Mouse (Mus musculus) neural tube, embryonic 14.5 days (tissue): ENCODE data around the gene Olfr963. TPM values are rescaled to one million over a fixed set of nuclear protein-coding genes. Genes with fewer than 3 reads are reported as not detected.

Source experiments
- ATAC-seq: fragments of 200-750 bp; cut with Nextera tagmentation; 2 replicates; pipeline ENCODE4 v1.8.0; 2017; ENCODE audit warnings: low read depth, mild to moderate bottlenecking, moderate TSS enrichment, moderate library complexity
- H3K27ac ChIP-seq: fragments of 300-500 bp; sonication (generic); 2 replicates; pipeline ENCODE4 v1.5.1; 2014; ENCODE audit warnings: low read depth, mild to moderate bottlenecking, control low read depth, low read length, moderate library complexity, mixed read lengths
- H3K27me3 ChIP-seq: fragments of 300-500 bp; sonication (generic); 2 replicates; pipeline ENCODE4 v1.6.1; 2014; ENCODE audit warnings: low read length; ENCODE audit not compliant: control insufficient read depth, insufficient read depth
- H3K36me3 ChIP-seq: fragments of 300-500 bp; sonication (generic); 2 replicates; pipeline ENCODE4 v1.6.1; 2014; ENCODE audit warnings: low read length, mixed read lengths; ENCODE audit not compliant: control insufficient read depth, insufficient read depth
- H3K4me1 ChIP-seq: fragments of 300-500 bp; sonication (generic); 2 replicates; pipeline ENCODE4 v1.6.1; 2014; ENCODE audit warnings: low read length; ENCODE audit not compliant: control insufficient read depth, insufficient read depth
- H3K4me2 ChIP-seq: fragments of 300-500 bp; sonication (generic); 2 replicates; pipeline ENCODE4 v1.6.1; 2014; ENCODE audit warnings: mild to moderate bottlenecking, low read depth, low read length, control low read depth
- H3K4me3 ChIP-seq: fragments of 300-500 bp; sonication (generic); 2 replicates; pipeline ENCODE4 v1.5.1; 2014; ENCODE audit warnings: low read depth, low read length, control low read depth, mixed read lengths
- H3K9ac ChIP-seq: fragments of 300-500 bp; sonication (generic); replicated peaks from 2 replicates; pipeline ENCODE4 v1.6.1; 2014; ENCODE audit warnings: low read depth, mild to moderate bottlenecking, control low read depth, low read length, mixed read lengths
- H3K9me3 ChIP-seq: fragments of 300-500 bp; sonication (generic); 2 replicates; pipeline ENCODE4 v1.6.1; 2016; ENCODE audit warnings: low read length; ENCODE audit not compliant: control insufficient read depth
- WGBS: fragments of 180-500 bp; shearing (Covaris S2); extraction: QIAGEN DNeasy Blood & Tissue Kit; methylation state at CpG from one replicate; pipeline ENCODE4 v1.1.7; 2014; 5-methylcytosine and 5-hydroxymethylcytosine counted together
- polyA plus RNA-seq: library from polyadenylated mRNA; unstranded; fragments of >200 nt; fragmentation: Nextera tagmentation; extraction: Ambion mirVana; gene quantifications from 2 replicates; pipeline ENCODE4 v1.2.1, GENCODE M21; 2014

Olfr963 gene
- not detected in 2 replicates for polyA plus RNA-seq

GRCm38 (mm10) chr9:39666905-39667304, at the start of gene Olfr963:
TSS of gene Olfr963 (plus strand) at chr9:39667205.
- Histone ChIP-seq H3K4me1 (no peaks in the 10 kb centered on the region), H3K4me3 (no peak within 1 kb of the TSS), H3K27me3 (no peaks in the 10 kb centered on the region), H3K36me3 (no peaks in the 10 kb centered on the region), H3K4me2 (no peak within 1 kb of the TSS), H3K9ac (no peak within 1 kb of the TSS), H3K9me3 (no peaks in the 10 kb centered on the region), H3K27ac (no peak within 1 kb of the TSS)
- 89% methylated on average over 1 of the region's 1 CpGs for WGBS
- ATAC-seq: no peak

DNA sequence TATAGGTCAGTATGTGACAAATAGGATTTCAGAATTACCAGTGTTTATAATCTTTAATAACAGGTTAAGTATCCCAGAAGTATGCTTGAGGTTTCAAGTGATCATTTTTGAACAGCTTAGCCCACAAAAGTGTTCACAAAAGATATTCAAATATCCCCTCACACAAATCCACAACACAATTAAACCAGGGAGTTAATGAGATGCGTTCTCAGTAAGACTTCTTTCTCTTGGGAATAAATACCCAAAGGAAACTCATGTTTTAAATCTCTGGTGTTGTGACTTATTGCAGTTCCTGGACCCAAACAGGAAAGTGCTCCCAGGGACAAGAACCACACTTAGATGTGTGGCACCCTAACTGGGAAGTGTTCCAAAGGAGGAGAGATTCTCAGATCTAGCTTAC, 45.9 kb upstream of the Olfr963 start, which contains the start of gene Olfr960:
Gene Olfr960 (plus strand): TSS at position 301 of the 400 bp plus-strand sequence.
- no peaks in the 10 kb centered on the region for H3K4me1 ChIP-seq
- no peak within 1 kb of the TSS for H3K4me2 ChIP-seq
- no peaks in the 10 kb centered on the region for H3K36me3 ChIP-seq
- no peak within 1 kb of the TSS for H3K27ac ChIP-seq
- WGBS: 76% methylated on average over 1 of the region's 1 CpGs
- no peak for ATAC-seq
- H3K27me3 ChIP-seq: no peaks in the 10 kb centered on the region
- no peak within 1 kb of the TSS for H3K9ac ChIP-seq
- H3K9me3 ChIP-seq: no peaks in the 10 kb centered on the region
- no peak within 1 kb of the TSS for H3K4me3 ChIP-seq

DNA sequence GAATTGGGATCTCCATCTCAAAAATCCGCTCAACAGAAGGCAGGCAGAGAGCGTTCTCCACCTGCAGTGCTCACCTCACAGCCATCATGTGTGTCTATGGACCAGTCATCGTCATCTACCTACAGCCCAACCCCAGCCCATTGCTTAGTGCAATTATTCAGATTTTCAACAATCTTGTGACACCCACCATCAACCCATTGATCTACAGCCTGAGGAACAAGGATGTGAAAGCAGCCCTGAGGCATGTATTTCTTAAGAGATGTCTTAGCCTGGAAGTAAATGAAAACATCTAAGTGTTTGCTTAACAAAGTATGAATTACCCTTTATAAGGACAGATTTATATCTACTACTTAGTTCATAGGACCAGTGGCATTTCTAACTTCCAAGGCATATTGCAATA, 43.2 kb upstream of the Olfr963 start:
- Histone ChIP-seq H3K4me3 (no peak overlapping the region), H3K9me3 (no peaks in the 10 kb centered on the region), H3K27me3 (no peaks in the 10 kb centered on the region), H3K36me3 (no peaks in the 10 kb centered on the region), H3K4me1 (no peaks in the 10 kb centered on the region), H3K4me2 (no peak overlapping the region), H3K27ac (no peak overlapping the region), H3K9ac (no peak overlapping the region)
- ATAC-seq: no peak
- 93% methylated on average over 3 of the region's 3 CpGs for WGBS

GRCm38 (mm10) chr9:39624711-39625110, 42.3 kb upstream of the Olfr963 start:
- no peak overlapping the region for H3K27ac ChIP-seq
- no peaks in the 10 kb centered on the region for H3K9me3 ChIP-seq
- H3K9ac ChIP-seq: no peak overlapping the region
- no peak overlapping the region for H3K4me2 ChIP-seq
- H3K4me3 ChIP-seq: no peak overlapping the region
- H3K36me3 ChIP-seq: no peaks in the 10 kb centered on the region
- no peaks in the 10 kb centered on the region for H3K27me3 ChIP-seq
- 61% methylated on average over 2 of the region's 2 CpGs for WGBS
- no peak for ATAC-seq
- H3K4me1 ChIP-seq: no peaks in the 10 kb centered on the region

DNA sequence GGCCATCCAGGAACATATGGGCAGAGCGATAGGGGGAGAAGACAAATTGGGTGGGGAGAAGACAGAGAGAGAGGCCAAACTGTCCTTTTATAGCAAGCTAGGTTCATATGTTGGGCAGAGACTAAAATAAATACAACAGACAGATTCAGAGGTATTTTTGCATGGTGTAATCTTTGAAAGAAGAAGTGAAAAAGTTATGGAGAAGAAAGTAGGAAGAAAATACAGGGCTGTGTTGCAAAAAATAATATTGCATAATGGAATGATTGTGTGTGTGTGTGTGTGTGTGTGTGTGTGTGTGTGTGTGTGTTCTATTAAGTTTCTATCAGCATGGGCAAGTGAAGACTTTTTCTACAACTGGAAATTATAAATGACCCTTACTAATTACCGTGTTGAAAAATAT, 37.9 kb upstream of the Olfr963 start:
- H3K4me3 ChIP-seq: no peak overlapping the region
- 89% methylated on average over 2 of the region's 2 CpGs for WGBS
- no peaks in the 10 kb centered on the region for H3K4me1 ChIP-seq
- no peaks in the 10 kb centered on the region for H3K27me3 ChIP-seq
- H3K36me3 ChIP-seq: no peaks in the 10 kb centered on the region
- H3K9me3 ChIP-seq: no peaks in the 10 kb centered on the region
- no peak for ATAC-seq
- no peak overlapping the region for H3K9ac ChIP-seq
- no peak overlapping the region for H3K27ac ChIP-seq
- no peak overlapping the region for H3K4me2 ChIP-seq

GRCm38 (mm10) chr9:39633913-39634594, 33.0 kb upstream of the Olfr963 start:
- Histone ChIP-seq H3K4me2 (no peak overlapping the region), H3K27ac (no peak overlapping the region), H3K36me3 (no peaks in the 10 kb centered on the region), H3K4me1 (no peaks in the 10 kb centered on the region), H3K4me3 (no peak overlapping the region), H3K9ac (no peak overlapping the region), H3K9me3 (no peaks in the 10 kb centered on the region), H3K27me3 (no peaks in the 10 kb centered on the region)
- WGBS: 22% methylated on average over 4 of the region's 4 CpGs
- ATAC-seq: peak; percentile 63; the same call in 1 of the 2 replicates

GRCm38 (mm10) chr9:39644785-39645184, 22.2 kb upstream of the Olfr963 start, which contains the start of gene Olfr961:
TSS of gene Olfr961 (plus strand) at chr9:39645085.
- H3K4me3 ChIP-seq: no peak within 1 kb of the TSS
- no peaks in the 10 kb centered on the region for H3K27me3 ChIP-seq
- no peaks in the 10 kb centered on the region for H3K36me3 ChIP-seq
- no peaks in the 10 kb centered on the region for H3K4me1 ChIP-seq
- H3K9me3 ChIP-seq: no peaks in the 10 kb centered on the region
- H3K4me2 ChIP-seq: no peak within 1 kb of the TSS
- ATAC-seq: no peak
- H3K27ac ChIP-seq: no peak within 1 kb of the TSS
- H3K9ac ChIP-seq: no peak within 1 kb of the TSS

- H3K27ac ChIP-seq: no peak overlapping the region
- H3K4me1 ChIP-seq: no peaks in the 10 kb centered on the region
- WGBS: 91% methylated on average over 4 of the region's 4 CpGs
- no peak overlapping the region for H3K4me3 ChIP-seq
- H3K9ac ChIP-seq: no peak overlapping the region
- H3K27me3 ChIP-seq: no peaks in the 10 kb centered on the region
- ATAC-seq: no peak
- no peak overlapping the region for H3K4me2 ChIP-seq
- H3K36me3 ChIP-seq: no peaks in the 10 kb centered on the region
- no peaks in the 10 kb centered on the region for H3K9me3 ChIP-seq
Measured at GRCm38 (mm10) chr9:39647382-39647781, 19.6 kb upstream of the Olfr963 start.

GRCm38 (mm10) chr9:39654756-39655396, 12.1 kb upstream of the Olfr963 start:
- no peaks in the 10 kb centered on the region for H3K4me1 ChIP-seq
- no peak overlapping the region for H3K4me2 ChIP-seq
- H3K9ac ChIP-seq: no peak overlapping the region
- H3K36me3 ChIP-seq: no peaks in the 10 kb centered on the region
- H3K4me3 ChIP-seq: no peak overlapping the region
- H3K27me3 ChIP-seq: no peaks in the 10 kb centered on the region
- no peaks in the 10 kb centered on the region for H3K9me3 ChIP-seq
- 81% methylated on average over 6 of the region's 6 CpGs for WGBS
- H3K27ac ChIP-seq: no peak overlapping the region
- no peak for ATAC-seq
